Mouse (Mus musculus) kidney, embryonic 15.5 days (tissue): ENCODE results near the gene Akirin1. TPM values are rescaled to one million over a fixed set of nuclear protein-coding genes. Genes with fewer than 3 reads are reported as not detected.
A peak's percentile ranks its signal among the peaks of the same experiment; 100 is the strongest.

ENCODE experiments used
- ATAC-seq: fragments of 200-750 bp; cut with Nextera tagmentation; replicated peaks from 2 replicates; pipeline ENCODE4 v1.8.0; 2017; ENCODE audit warnings: moderate TSS enrichment; ENCODE audit not compliant: low FRiP score
- H3K27ac ChIP-seq: fragments of 300-500 bp; sonication (generic); 2 replicates; pipeline ENCODE4 v1.5.1; 2015; ENCODE audit warnings: mild to moderate bottlenecking, inconsistent platforms
- H3K27me3 ChIP-seq: fragments of 300-500 bp; sonication (generic); 2 replicates; pipeline ENCODE4 v1.6.1; 2015; ENCODE audit warnings: inconsistent platforms
- H3K36me3 ChIP-seq: fragments of 300-500 bp; sonication (generic); 2 replicates; pipeline ENCODE4 v1.6.1; 2015; ENCODE audit warnings: inconsistent platforms
- H3K4me1 ChIP-seq: fragments of 300-500 bp; sonication (generic); 2 replicates; pipeline ENCODE4 v1.6.1; 2015; ENCODE audit warnings: inconsistent platforms
- H3K4me2 ChIP-seq: fragments of 300-500 bp; sonication (generic); 2 replicates; pipeline ENCODE4 v1.6.1; 2015; ENCODE audit warnings: moderate library complexity, mild to moderate bottlenecking, inconsistent platforms
- H3K4me3 ChIP-seq: fragments of 300-500 bp; sonication (generic); replicated peaks from 2 replicates; pipeline ENCODE4 v1.5.1; 2015; ENCODE audit warnings: mild to moderate bottlenecking, inconsistent platforms
- H3K9ac ChIP-seq: fragments of 300-500 bp; sonication (generic); 2 replicates; pipeline ENCODE4 v1.6.1; 2015; ENCODE audit warnings: mild to moderate bottlenecking, inconsistent platforms
- H3K9me3 ChIP-seq: fragments of 300-500 bp; sonication (generic); replicated peaks from 2 replicates; pipeline ENCODE4 v1.6.1; 2016; ENCODE audit warnings: inconsistent platforms
- WGBS: fragments of 180-500 bp; shearing (Covaris S2); methylation state at CpG from one replicate; pipeline ENCODE4 v1.1.7; 2015; ENCODE audit warnings: mixed read lengths; 5-methylcytosine and 5-hydroxymethylcytosine counted together
- polyA plus RNA-seq: library from polyadenylated mRNA; unstranded; fragments of >200 nt; fragmentation: Nextera tagmentation; extraction: Ambion mirVana; gene quantifications from 2 replicates; pipeline ENCODE4 v1.2.1, GENCODE M21; 2015

The Akirin1 gene
- 42.5 and 46.8 TPM in 2 replicates for polyA plus RNA-seq

DNA sequence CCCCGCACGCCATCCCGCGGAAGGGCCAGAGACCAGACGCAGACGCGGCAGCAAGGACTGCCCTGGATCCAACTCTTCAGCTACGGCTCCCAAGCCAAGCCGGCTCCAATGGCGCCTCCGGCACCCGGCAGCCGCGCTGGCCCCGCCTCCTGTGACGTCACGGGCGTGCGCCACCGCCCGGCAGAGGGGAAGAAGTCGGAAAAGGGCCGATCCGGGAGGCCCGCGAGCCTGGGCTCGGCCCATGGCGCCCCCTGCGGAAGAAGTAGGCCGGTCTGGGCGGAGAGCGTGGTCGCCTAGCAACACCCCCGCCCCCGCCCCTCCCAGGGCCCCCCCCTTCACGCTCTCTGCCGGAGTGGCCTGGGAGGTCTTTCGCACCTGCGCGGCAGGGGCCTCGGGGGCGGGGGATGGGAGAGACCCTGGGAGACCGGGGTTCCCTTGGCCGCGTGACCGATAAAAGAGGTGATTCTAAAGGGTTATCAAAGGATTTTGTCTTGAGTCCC is at the start of gene Akirin1:
Gene Akirin1, minus strand, starts transcription at position 194 of the 500 bp plus-strand sequence.
- peak within 1 kb of the TSS; percentile 87 for H3K4me2 ChIP-seq
- no peaks in the 10 kb centered on the region for H3K9me3 ChIP-seq
- peak within 1 kb of the TSS; percentile 87 for H3K9ac ChIP-seq
- H3K4me1 ChIP-seq: peaks cover 19% of the 10 kb centered on the region
- H3K27me3 ChIP-seq: no peaks in the 10 kb centered on the region
- WGBS: 1% methylated on average over 43 of the region's 46 CpGs
- peak within 1 kb of the TSS; percentile 99 for H3K4me3 ChIP-seq
- H3K27ac ChIP-seq: peak within 1 kb of the TSS; percentile 93
- ATAC-seq: peak; percentile 99
- no peaks in the 10 kb centered on the region for H3K36me3 ChIP-seq

DNA sequence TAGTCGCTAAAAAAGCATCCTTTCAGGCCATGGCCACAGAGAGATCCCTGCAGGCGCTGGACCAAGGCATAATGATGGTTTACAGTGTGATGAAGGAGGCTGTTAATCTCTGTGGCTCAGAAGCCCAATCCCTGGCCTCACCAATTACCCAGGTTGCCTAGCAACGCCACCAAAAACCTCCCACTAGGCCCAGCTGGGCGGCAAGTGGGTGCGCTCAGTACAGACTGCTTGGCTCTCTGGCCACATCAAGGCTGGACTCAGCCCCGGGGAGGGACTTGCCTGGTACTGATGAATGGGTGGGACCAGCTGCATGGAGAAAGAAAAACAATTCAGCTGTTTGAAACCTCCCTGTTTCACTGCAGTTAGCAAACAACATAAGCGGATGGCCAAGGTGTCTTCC is 47.7 kb upstream of the Akirin1 start:
- Histone ChIP-seq H3K4me1 (0 out of 2 replicates have a peak, but pooled peaks cover 2% of the 10 kb centered on the region), H3K4me2 (no peak overlapping the region), H3K36me3 (no peaks in the 10 kb centered on the region), H3K27ac (no peak overlapping the region), H3K27me3 (no peaks in the 10 kb centered on the region), H3K4me3 (no peak overlapping the region), H3K9ac (no peak overlapping the region), H3K9me3 (no peaks in the 10 kb centered on the region)
- 0 out of 2 replicates have a peak, but pooled peaks have one; percentile 33 for ATAC-seq
- WGBS: 40% methylated on average over 7 of the region's 7 CpGs

DNA sequence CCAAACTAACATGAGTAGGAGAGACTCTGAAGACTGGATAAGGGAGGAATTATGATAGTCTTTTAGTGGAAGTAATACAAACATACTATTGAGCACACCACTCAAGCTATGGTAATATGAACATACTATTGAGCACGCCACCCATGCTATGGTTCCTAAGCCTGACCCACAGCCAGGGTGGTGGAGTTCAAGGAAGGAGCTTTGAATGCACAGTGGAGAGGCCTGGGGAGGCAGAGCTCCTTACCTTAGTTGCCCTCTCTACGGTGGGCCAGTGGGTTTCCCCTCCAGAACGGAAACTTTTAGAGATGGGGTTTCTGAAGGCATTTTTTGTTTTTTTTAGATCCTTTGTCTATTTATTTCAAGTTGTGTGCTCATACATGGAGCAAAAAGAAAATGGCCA is 47.3 kb upstream of the Akirin1 start:
- H3K4me3 ChIP-seq: no peak overlapping the region
- ATAC-seq: no peak
- no peaks in the 10 kb centered on the region for H3K27me3 ChIP-seq
- H3K9me3 ChIP-seq: no peaks in the 10 kb centered on the region
- no peak overlapping the region for H3K27ac ChIP-seq
- WGBS: 73% methylated on average over 3 of the region's 3 CpGs
- H3K36me3 ChIP-seq: no peaks in the 10 kb centered on the region
- H3K9ac ChIP-seq: no peak overlapping the region
- 0 out of 2 replicates have a peak, but pooled peaks cover 2% of the 10 kb centered on the region for H3K4me1 ChIP-seq
- H3K4me2 ChIP-seq: no peak overlapping the region

DNA sequence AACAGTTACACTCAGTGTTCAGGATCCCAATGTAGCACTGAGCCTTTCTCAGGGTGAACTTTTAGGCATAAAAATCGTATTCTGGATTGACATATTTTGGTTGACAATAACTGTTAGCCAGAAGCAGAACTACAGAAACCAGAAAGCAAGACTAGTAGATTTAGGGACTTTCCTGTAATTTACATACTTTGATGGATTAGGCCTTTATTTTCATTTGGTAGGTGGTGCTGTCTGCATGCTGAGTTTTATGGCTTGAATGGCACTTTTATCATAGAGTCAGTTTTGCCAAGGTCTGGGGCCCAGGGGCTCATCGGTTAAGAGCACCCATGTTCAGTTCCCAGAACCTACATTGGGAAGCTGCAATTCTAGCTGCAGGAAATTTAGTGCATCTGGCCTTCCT is 44.9 kb upstream of the Akirin1 start:
- WGBS: 47% methylated on average over 2 of the region's 2 CpGs
- H3K9me3 ChIP-seq: no peaks in the 10 kb centered on the region
- no peak overlapping the region for H3K27ac ChIP-seq
- no peaks in the 10 kb centered on the region for H3K36me3 ChIP-seq
- H3K27me3 ChIP-seq: no peaks in the 10 kb centered on the region
- H3K4me3 ChIP-seq: no peak overlapping the region
- no peak for ATAC-seq
- H3K9ac ChIP-seq: no peak overlapping the region
- 0 out of 2 replicates have a peak, but pooled peaks cover 2% of the 10 kb centered on the region for H3K4me1 ChIP-seq
- no peak overlapping the region for H3K4me2 ChIP-seq

DNA sequence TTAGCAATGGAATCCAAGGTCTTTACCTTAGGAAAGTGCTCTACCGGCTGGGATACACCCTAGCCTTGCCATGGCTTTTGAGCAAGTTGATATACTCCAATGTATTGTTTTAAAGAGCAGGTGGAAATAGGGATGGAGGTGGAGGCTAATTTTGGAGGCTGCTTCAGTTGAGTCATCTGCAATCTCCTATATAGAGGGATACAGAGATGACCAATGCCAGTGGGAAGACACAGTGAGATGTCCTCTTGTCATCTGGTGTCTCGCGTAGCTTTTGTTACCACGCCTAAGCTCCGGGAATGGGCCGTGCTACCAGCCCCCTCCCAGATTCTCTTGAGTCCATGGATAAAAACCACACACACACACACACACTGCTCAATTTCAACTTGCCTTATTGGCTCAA is 43.0 kb upstream of the Akirin1 start:
- Histone ChIP-seq H3K4me3 (no peak overlapping the region), H3K36me3 (no peaks in the 10 kb centered on the region), H3K9me3 (no peaks in the 10 kb centered on the region), H3K27ac (no peak overlapping the region), H3K4me1 (peaks cover 11% of the 10 kb centered on the region), H3K27me3 (no peaks in the 10 kb centered on the region), H3K4me2 (no peak overlapping the region), H3K9ac (no peak overlapping the region)
- no peak for ATAC-seq
- 94% methylated on average over 6 of the region's 6 CpGs for WGBS

DNA sequence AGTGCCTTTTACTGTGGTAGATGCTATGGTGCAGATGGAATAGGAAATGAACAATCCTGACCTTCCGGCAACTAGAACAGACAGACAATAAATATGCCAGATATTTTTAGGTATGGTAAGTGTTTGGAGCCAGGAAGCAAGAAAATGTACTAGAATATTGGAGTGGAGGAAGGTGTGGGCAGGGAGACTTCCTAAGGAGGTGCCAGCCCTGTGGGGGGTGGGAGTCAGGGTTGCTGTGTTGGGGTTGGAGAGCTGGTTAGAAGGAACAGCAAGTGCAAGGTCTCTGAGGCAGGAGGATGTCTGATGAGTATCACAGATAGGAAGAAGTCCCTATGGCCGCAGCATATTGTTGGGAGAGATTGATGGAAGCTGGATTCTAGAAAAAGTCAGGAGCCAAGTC is 42.5 kb upstream of the Akirin1 start:
- ATAC-seq: no peak
- 82% methylated on average over 2 of the region's 2 CpGs for WGBS

DNA sequence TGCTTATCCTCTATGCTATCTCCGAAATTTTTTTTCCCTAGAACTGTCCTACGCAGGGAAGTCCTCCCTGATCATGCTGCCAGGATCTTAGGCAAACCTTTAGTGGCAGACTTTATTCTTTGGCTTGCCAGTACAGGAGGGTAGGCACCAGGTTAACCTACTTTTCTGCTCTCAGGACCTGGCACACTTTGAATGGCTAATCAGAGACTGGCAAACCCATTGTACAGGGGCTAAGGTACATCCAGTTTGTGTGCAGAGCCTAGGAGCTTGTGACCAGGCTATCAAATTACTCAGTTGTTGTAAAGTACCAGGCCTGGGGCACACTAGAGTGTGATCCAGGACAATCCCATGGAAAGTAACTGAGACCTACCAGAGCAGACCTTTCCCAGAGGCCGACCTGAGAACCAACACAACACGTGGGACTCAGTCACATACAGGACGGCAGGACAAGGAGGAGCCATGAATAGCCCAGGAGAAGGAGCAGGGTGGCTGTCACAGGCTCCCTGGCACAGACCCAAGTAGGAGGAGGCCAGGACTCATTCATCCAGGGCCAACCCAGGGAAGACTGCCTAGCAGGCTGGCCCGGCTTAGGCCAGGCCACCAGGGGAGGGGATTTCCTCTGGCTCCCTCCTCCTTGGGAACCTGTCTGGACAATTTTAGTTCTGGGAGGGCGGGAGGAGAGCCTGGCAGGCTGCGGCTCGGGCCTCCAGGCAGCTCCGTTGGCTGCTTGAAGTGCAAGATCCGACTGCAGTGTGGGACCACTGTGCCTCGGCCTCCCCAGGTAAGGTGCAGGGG is 37.2 kb upstream of the Akirin1 start, which contains the start of gene Rhbdl2:
Gene Rhbdl2, plus strand, starts transcription at position 684 of the 795 bp plus-strand sequence.
- peak; percentile 96 for ATAC-seq
- peak within 1 kb of the TSS; percentile 59 for H3K27ac ChIP-seq
- no peaks in the 10 kb centered on the region for H3K9me3 ChIP-seq
- peak within 1 kb of the TSS; percentile 28 for H3K4me3 ChIP-seq
- peak within 1 kb of the TSS; percentile 52 for H3K4me2 ChIP-seq
- no peaks in the 10 kb centered on the region for H3K36me3 ChIP-seq
- peaks cover 20% of the 10 kb centered on the region for H3K4me1 ChIP-seq
- H3K9ac ChIP-seq: 0 out of 2 replicates have a peak within 1 kb of the TSS, but pooled peaks have one; percentile 27
- 26% methylated on average over 12 of the region's 12 CpGs for WGBS
- H3K27me3 ChIP-seq: no peaks in the 10 kb centered on the region

More for the DNA sequence above, 42.5 kb upstream of the Akirin1 start:
- H3K9me3 ChIP-seq: no peaks in the 10 kb centered on the region
- H3K27ac ChIP-seq: no peak overlapping the region
- H3K4me3 ChIP-seq: no peak overlapping the region
- no peaks in the 10 kb centered on the region for H3K27me3 ChIP-seq
- H3K36me3 ChIP-seq: no peaks in the 10 kb centered on the region
- no peak overlapping the region for H3K9ac ChIP-seq
- no peak overlapping the region for H3K4me2 ChIP-seq
- peaks cover 13% of the 10 kb centered on the region for H3K4me1 ChIP-seq

DNA sequence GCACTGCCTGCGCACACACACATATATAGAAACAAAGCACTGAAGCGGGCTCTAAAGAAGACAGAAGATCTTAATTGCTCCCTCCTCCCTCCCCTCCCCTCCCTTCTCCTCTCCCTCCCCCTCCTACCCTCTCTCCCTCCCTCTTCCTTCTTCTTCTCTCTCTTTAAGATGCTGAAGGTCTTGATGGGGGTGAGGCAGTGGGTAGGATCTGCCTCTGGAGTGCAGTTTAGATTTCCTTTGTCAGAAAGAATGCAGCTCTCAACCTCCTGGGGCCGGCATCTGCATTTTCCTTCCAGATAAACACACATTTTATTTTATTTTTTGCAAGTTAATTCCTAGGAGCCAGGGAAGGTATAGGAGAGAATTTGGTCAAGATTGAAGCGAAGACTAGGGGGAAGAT is 18.1 kb upstream of the Akirin1 start:
- Histone ChIP-seq H3K27me3 (no peaks in the 10 kb centered on the region), H3K27ac (no peak overlapping the region), H3K36me3 (no peaks in the 10 kb centered on the region), H3K4me1 (no peaks in the 10 kb centered on the region), H3K9me3 (no peaks in the 10 kb centered on the region), H3K9ac (no peak overlapping the region), H3K4me3 (no peak overlapping the region), H3K4me2 (no peak overlapping the region)
- WGBS: 76% methylated on average over 4 of the region's 4 CpGs
- no peak for ATAC-seq

DNA sequence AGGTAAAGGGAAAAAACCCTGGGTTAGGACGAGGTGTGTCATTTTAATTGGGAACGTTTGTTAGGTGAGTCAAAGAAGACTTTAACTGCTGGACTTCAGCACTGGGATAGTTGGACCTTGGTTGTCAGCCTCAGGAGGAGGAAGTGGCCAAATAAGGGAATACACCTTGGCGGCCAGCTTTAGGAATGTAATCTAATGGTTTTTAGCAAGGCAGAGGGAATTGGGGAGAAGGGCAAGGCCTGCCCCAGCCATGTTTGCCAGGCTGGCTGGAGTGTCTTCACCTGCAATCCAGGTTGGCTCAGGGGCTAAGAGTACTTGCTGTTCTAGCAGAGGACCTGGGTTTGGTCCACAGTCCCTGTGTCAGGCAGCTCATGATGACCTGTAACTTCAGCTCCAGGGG is 17.7 kb upstream of the Akirin1 start:
- Histone ChIP-seq H3K27me3 (no peaks in the 10 kb centered on the region), H3K36me3 (no peaks in the 10 kb centered on the region), H3K4me1 (no peaks in the 10 kb centered on the region), H3K9me3 (no peaks in the 10 kb centered on the region), H3K27ac (no peak overlapping the region), H3K4me2 (no peak overlapping the region), H3K9ac (no peak overlapping the region), H3K4me3 (no peak overlapping the region)
- 67% methylated on average over 3 of the region's 3 CpGs for WGBS
- no peak for ATAC-seq

DNA sequence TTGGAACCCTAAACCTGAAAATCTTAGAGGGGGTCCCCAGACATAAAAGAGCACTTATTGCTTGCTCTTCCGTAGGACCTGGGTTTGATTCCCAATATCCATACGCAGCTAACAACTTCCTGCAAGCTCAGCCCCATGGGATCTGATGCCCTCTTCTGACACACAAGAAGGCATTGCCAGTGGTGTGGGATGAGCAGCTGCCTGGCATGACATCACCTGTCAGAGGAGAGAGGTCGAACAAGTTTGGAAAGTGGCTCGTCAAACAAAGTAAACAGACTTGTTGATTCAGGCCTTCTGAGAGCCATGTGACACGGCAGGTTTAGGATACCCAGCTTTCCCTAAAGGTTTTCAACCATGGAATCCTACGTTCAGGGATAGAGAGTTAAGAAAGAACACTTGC is 14.9 kb upstream of the Akirin1 start:
- WGBS: 77% methylated on average over 6 of the region's 6 CpGs
- no peak for ATAC-seq
- H3K4me2 ChIP-seq: no peak overlapping the region
- H3K27ac ChIP-seq: no peak overlapping the region
- H3K4me1 ChIP-seq: no peaks in the 10 kb centered on the region
- no peaks in the 10 kb centered on the region for H3K36me3 ChIP-seq
- H3K9ac ChIP-seq: no peak overlapping the region
- H3K4me3 ChIP-seq: no peak overlapping the region
- no peaks in the 10 kb centered on the region for H3K27me3 ChIP-seq
- H3K9me3 ChIP-seq: no peaks in the 10 kb centered on the region

DNA sequence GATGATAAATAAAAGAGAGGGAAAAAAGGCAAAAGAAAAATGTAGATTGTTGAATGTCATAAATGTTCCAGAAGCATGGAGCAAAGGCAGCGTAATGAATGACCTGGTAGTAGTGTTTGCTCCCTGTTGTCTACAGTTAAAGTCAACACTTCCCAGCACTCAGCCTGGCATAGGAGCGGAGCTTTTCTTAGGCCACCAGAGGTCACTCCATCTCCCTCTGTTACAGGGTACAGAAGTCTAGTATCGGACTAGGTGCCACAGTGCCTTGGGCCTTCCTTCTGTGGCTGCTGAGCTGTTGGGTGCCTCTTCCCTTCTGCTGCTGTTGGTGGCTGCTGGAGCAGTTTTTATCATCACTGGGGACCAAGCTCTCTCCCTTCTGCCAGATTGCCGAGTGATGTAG is 8.2 kb upstream of the Akirin1 start:
- WGBS: 61% methylated on average over 4 of the region's 4 CpGs
- H3K4me1 ChIP-seq: no peaks in the 10 kb centered on the region
- H3K27me3 ChIP-seq: no peaks in the 10 kb centered on the region
- ATAC-seq: no peak
- H3K36me3 ChIP-seq: no peaks in the 10 kb centered on the region
- H3K9ac ChIP-seq: no peak overlapping the region
- no peak overlapping the region for H3K4me3 ChIP-seq
- H3K4me2 ChIP-seq: no peak overlapping the region
- no peaks in the 10 kb centered on the region for H3K9me3 ChIP-seq
- H3K27ac ChIP-seq: no peak overlapping the region

DNA sequence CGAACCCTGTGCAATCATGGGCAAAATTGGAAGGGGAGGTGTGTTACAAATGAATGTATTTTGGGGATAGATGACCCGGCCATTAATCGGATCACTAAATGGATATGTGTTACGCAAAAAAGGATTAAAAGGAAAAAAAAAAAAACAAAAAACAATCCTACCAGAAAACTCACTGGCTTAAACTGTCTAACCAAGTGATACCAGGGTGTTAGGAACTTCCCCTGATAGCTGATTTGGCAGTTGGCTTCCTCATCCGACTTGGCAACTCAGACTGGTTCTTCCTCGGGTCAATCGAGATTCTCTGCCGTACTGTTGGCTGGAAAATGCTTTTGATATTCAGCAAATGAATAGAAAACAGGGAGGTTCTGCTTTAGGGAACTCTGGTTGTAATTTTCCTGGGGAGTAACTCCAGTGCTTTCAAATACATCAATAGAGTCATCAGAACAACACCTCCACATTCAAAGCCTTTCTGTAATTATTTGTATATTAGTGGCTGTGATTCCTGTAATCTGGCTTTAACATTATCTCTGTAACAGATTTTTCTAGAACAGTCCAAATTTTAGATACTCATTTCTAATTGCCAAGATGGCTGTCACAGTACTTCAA is 665 bp upstream of the Akirin1 start:
- 1% methylated on average over 8 of the region's 8 CpGs for WGBS
- no peak for ATAC-seq
- H3K36me3 ChIP-seq: no peaks in the 10 kb centered on the region
- no peak overlapping the region for H3K27ac ChIP-seq
- peak overlapping the region; percentile 29 for H3K9ac ChIP-seq
- peak overlapping the region; percentile 87 for H3K4me2 ChIP-seq
- no peaks in the 10 kb centered on the region for H3K9me3 ChIP-seq
- H3K27me3 ChIP-seq: no peaks in the 10 kb centered on the region
- peak overlapping the region; percentile 99 for H3K4me3 ChIP-seq
- H3K4me1 ChIP-seq: peaks cover 19% of the 10 kb centered on the region
